Mouse (Mus musculus): ENCODE measurements around the gene Zc3h14. TPM values are rescaled to one million over a fixed set of nuclear protein-coding genes. Genes with fewer than 3 reads are reported as not detected.

Zc3h14 gene
- polyA plus RNA-seq, 1 experiment from 2014 or later: 182 TPM

GRCm38 (mm10) chr12:98716142-98716541, 30.6 kb upstream of the Zc3h14 start:
- Histone ChIP-seq H3K9me3 (replicated peaks; ENCODE audit: control insufficient read depth, low read length) (no peaks in the 10 kb centered on the region), H3K27me3 (ENCODE audit: control insufficient read depth, insufficient read depth, low read length) (no peaks in the 10 kb centered on the region), H3K27ac (replicated peaks; ENCODE audit: low read depth, low read length) (no peak overlapping the region), H3K4me3 (ENCODE audit: low read depth, low read length) (no peak overlapping the region), H3K36me3 (replicated peaks; ENCODE audit: control insufficient read depth, insufficient read depth, low read depth, low read length) (no peaks in the 10 kb centered on the region), H3K4me1 (ENCODE audit: control insufficient read depth, insufficient read depth, low read length) (no peaks in the 10 kb centered on the region), H3K4me2 (ENCODE audit: low read depth, low read length) (no peak overlapping the region), H3K9ac (replicated peaks; ENCODE audit: low read length) (no peak overlapping the region)
- 87% methylated on average over 2 of the region's 2 CpGs for WGBS
- DNase-seq (ENCODE audit: low spot score) (no peak), ATAC-seq (replicated peaks; ENCODE audit: insufficient number of reproducible peaks, low FRiP score, low TSS enrichment, low read depth) (no peak)

- ATAC-seq (replicated peaks; ENCODE audit: insufficient number of reproducible peaks, low FRiP score, low TSS enrichment, low read depth): no peak
- H3K4me1 ChIP-seq (ENCODE audit: control insufficient read depth, insufficient read depth, low read length): no peaks in the 10 kb centered on the region
- no peaks in the 10 kb centered on the region for H3K27me3 ChIP-seq (ENCODE audit: control insufficient read depth, insufficient read depth, low read length)
These were observed 26.1 kb upstream of the Zc3h14 start for GRCm38 (mm10) chr12:98720628-98721027.

GRCm38 (mm10) chr12:98721030-98721429, 25.7 kb upstream of the Zc3h14 start:
- no peak overlapping the region for H3K27ac ChIP-seq (replicated peaks; ENCODE audit: low read depth, low read length)
- no peak for DNase-seq (ENCODE audit: low spot score)
- H3K4me1 ChIP-seq (ENCODE audit: control insufficient read depth, insufficient read depth, low read length): no peaks in the 10 kb centered on the region
- H3K9me3 ChIP-seq (replicated peaks; ENCODE audit: control insufficient read depth, low read length): no peaks in the 10 kb centered on the region
- no peak overlapping the region for H3K4me3 ChIP-seq (ENCODE audit: low read depth, low read length)
- WGBS: 85% methylated on average over 3 of the region's 3 CpGs
- no peak overlapping the region for H3K9ac ChIP-seq (replicated peaks; ENCODE audit: low read length)
- no peak for ATAC-seq (replicated peaks; ENCODE audit: insufficient number of reproducible peaks, low FRiP score, low TSS enrichment, low read depth)
- H3K27me3 ChIP-seq (ENCODE audit: control insufficient read depth, insufficient read depth, low read length): no peaks in the 10 kb centered on the region
- H3K4me2 ChIP-seq (ENCODE audit: low read depth, low read length): no peak overlapping the region
- H3K36me3 ChIP-seq (replicated peaks; ENCODE audit: control insufficient read depth, insufficient read depth, low read depth, low read length): no peaks in the 10 kb centered on the region

More at GRCm38 (mm10) chr12:98720628-98721027, 26.1 kb upstream of the Zc3h14 start:
- H3K36me3 ChIP-seq (replicated peaks; ENCODE audit: control insufficient read depth, insufficient read depth, low read depth, low read length): no peaks in the 10 kb centered on the region
- DNase-seq (ENCODE audit: low spot score): peak; percentile 10
- H3K9ac ChIP-seq (replicated peaks; ENCODE audit: low read length): no peak overlapping the region
- no peaks in the 10 kb centered on the region for H3K9me3 ChIP-seq (replicated peaks; ENCODE audit: control insufficient read depth, low read length)
- no peak overlapping the region for H3K4me2 ChIP-seq (ENCODE audit: low read depth, low read length)
- no peak overlapping the region for H3K4me3 ChIP-seq (ENCODE audit: low read depth, low read length)
- H3K27ac ChIP-seq (replicated peaks; ENCODE audit: low read depth, low read length): no peak overlapping the region
- 73% methylated on average over 3 of the region's 3 CpGs for WGBS

- H3K36me3 ChIP-seq (replicated peaks; ENCODE audit: control insufficient read depth, insufficient read depth, low read depth, low read length): no peaks in the 10 kb centered on the region
- no peak overlapping the region for H3K4me2 ChIP-seq (ENCODE audit: low read depth, low read length)
- ATAC-seq (replicated peaks; ENCODE audit: insufficient number of reproducible peaks, low FRiP score, low TSS enrichment, low read depth) (no peak), DNase-seq (ENCODE audit: low spot score) (no peak)
- 96% methylated on average over 7 of the region's 7 CpGs for WGBS
- no peak overlapping the region for H3K27ac ChIP-seq (replicated peaks; ENCODE audit: low read depth, low read length)
- H3K4me3 ChIP-seq (ENCODE audit: low read depth, low read length): no peak overlapping the region
- no peaks in the 10 kb centered on the region for H3K4me1 ChIP-seq (ENCODE audit: control insufficient read depth, insufficient read depth, low read length)
- H3K27me3 ChIP-seq (ENCODE audit: control insufficient read depth, insufficient read depth, low read length): no peaks in the 10 kb centered on the region
- H3K9ac ChIP-seq (replicated peaks; ENCODE audit: low read length): no peak overlapping the region
- no peaks in the 10 kb centered on the region for H3K9me3 ChIP-seq (replicated peaks; ENCODE audit: control insufficient read depth, low read length)
These were observed 22.5 kb upstream of the Zc3h14 start for GRCm38 (mm10) chr12:98724224-98724623.

- H3K9ac ChIP-seq (replicated peaks; ENCODE audit: low read length): no peak overlapping the region
- no peaks in the 10 kb centered on the region for H3K9me3 ChIP-seq (replicated peaks; ENCODE audit: control insufficient read depth, low read length)
These were observed 21.8 kb upstream of the Zc3h14 start for GRCm38 (mm10) chr12:98724976-98725375.

GRCm38 (mm10) chr12:98726078-98726477, 20.7 kb upstream of the Zc3h14 start:
- no peak overlapping the region for H3K4me3 ChIP-seq (ENCODE audit: low read depth, low read length)
- DNase-seq (ENCODE audit: low spot score) (no peak), ATAC-seq (replicated peaks; ENCODE audit: insufficient number of reproducible peaks, low FRiP score, low TSS enrichment, low read depth) (no peak)
- no peak overlapping the region for H3K9ac ChIP-seq (replicated peaks; ENCODE audit: low read length)
- 87% methylated on average over 7 of the region's 7 CpGs for WGBS
- no peaks in the 10 kb centered on the region for H3K27me3 ChIP-seq (ENCODE audit: control insufficient read depth, insufficient read depth, low read length)
- no peaks in the 10 kb centered on the region for H3K9me3 ChIP-seq (replicated peaks; ENCODE audit: control insufficient read depth, low read length)
- H3K4me2 ChIP-seq (ENCODE audit: low read depth, low read length): no peak overlapping the region
- H3K36me3 ChIP-seq (replicated peaks; ENCODE audit: control insufficient read depth, insufficient read depth, low read depth, low read length): no peaks in the 10 kb centered on the region
- no peaks in the 10 kb centered on the region for H3K4me1 ChIP-seq (ENCODE audit: control insufficient read depth, insufficient read depth, low read length)
- H3K27ac ChIP-seq (replicated peaks; ENCODE audit: low read depth, low read length): no peak overlapping the region

More at GRCm38 (mm10) chr12:98724976-98725375, 21.8 kb upstream of the Zc3h14 start:
- H3K27ac ChIP-seq (replicated peaks; ENCODE audit: low read depth, low read length): no peak overlapping the region
- H3K4me2 ChIP-seq (ENCODE audit: low read depth, low read length): no peak overlapping the region
- ATAC-seq (replicated peaks; ENCODE audit: insufficient number of reproducible peaks, low FRiP score, low TSS enrichment, low read depth): no peak
- no peak overlapping the region for H3K4me3 ChIP-seq (ENCODE audit: low read depth, low read length)
- DNase-seq (ENCODE audit: low spot score): no peak
- no peaks in the 10 kb centered on the region for H3K27me3 ChIP-seq (ENCODE audit: control insufficient read depth, insufficient read depth, low read length)
- no peaks in the 10 kb centered on the region for H3K4me1 ChIP-seq (ENCODE audit: control insufficient read depth, insufficient read depth, low read length)
- no peaks in the 10 kb centered on the region for H3K36me3 ChIP-seq (replicated peaks; ENCODE audit: control insufficient read depth, insufficient read depth, low read depth, low read length)
- 64% methylated on average over 5 of the region's 5 CpGs for WGBS

- Histone ChIP-seq H3K36me3 (replicated peaks; ENCODE audit: control insufficient read depth, insufficient read depth, low read depth, low read length) (no peaks in the 10 kb centered on the region), H3K9me3 (replicated peaks; ENCODE audit: control insufficient read depth, low read length) (no peaks in the 10 kb centered on the region), H3K4me3 (ENCODE audit: low read depth, low read length) (no peak overlapping the region), H3K27ac (replicated peaks; ENCODE audit: low read depth, low read length) (no peak overlapping the region), H3K4me2 (ENCODE audit: low read depth, low read length) (no peak overlapping the region), H3K9ac (replicated peaks; ENCODE audit: low read length) (no peak overlapping the region), H3K27me3 (ENCODE audit: control insufficient read depth, insufficient read depth, low read length) (no peaks in the 10 kb centered on the region), H3K4me1 (ENCODE audit: control insufficient read depth, insufficient read depth, low read length) (no peaks in the 10 kb centered on the region)
- ATAC-seq (replicated peaks; ENCODE audit: insufficient number of reproducible peaks, low FRiP score, low TSS enrichment, low read depth) (no peak), DNase-seq (ENCODE audit: low spot score) (no peak)
- WGBS: 73% methylated on average over 7 of the region's 7 CpGs
These were observed 19.6 kb upstream of the Zc3h14 start for GRCm38 (mm10) chr12:98727186-98727585.

- Histone ChIP-seq H3K4me3 (ENCODE audit: low read depth, low read length) (no peak overlapping the region), H3K36me3 (replicated peaks; ENCODE audit: control insufficient read depth, insufficient read depth, low read depth, low read length) (no peaks in the 10 kb centered on the region), H3K4me1 (ENCODE audit: control insufficient read depth, insufficient read depth, low read length) (no peaks in the 10 kb centered on the region; the same call in 1 of the 2 replicates), H3K27me3 (ENCODE audit: control insufficient read depth, insufficient read depth, low read length) (no peaks in the 10 kb centered on the region), H3K9me3 (replicated peaks; ENCODE audit: control insufficient read depth, low read length) (no peaks in the 10 kb centered on the region), H3K4me2 (ENCODE audit: low read depth, low read length) (no peak overlapping the region), H3K27ac (replicated peaks; ENCODE audit: low read depth, low read length) (no peak overlapping the region), H3K9ac (replicated peaks; ENCODE audit: low read length) (no peak overlapping the region)
- WGBS: 85% methylated on average over 11 of the region's 11 CpGs
- ATAC-seq (replicated peaks; ENCODE audit: insufficient number of reproducible peaks, low FRiP score, low TSS enrichment, low read depth) (no peak), DNase-seq (ENCODE audit: low spot score) (no peak)
These were observed 16.1 kb upstream of the Zc3h14 start for GRCm38 (mm10) chr12:98730682-98731081.
